In genomic region chr10:43815291-43815690, GRCm38 (mm10) we compare ENCODE assay signal across 17 mouse cellular contexts.
DNase-seq lines count a peak whose midpoint lies in the region; ATAC-seq and TF ChIP-seq lines count a peak whose summit lies in the region.
"Had no signal": no experiment of that assay in that cellular context is flagged by ENCODE, and none has a peak within 500 bp of the region (broad histone marks: within the 10 kb centered on the region; RNA-seq: fewer than 3 reads in every experiment).

No protein-coding gene starts in this region.

- DNase-seq in embryonic facial prominence, embryonic 14.5 days (ENCODE audit: low spot score), result peak; percentile 9
- no peak for DNase-seq in embryonic facial prominence, embryonic 10.5 days (ENCODE audit: low spot score)
- DNase-seq in lung, postnatal 36 days, result peak; percentile 6
- no peak for DNase-seq in lung, adult 18-20 months
- no peak for DNase-seq in liver, embryonic 14.5 days (ENCODE audit: low read depth in 3 of 3, low spot score in 3 of 3)
- no peak for DNase-seq in frontal cortex, postnatal 25 days (ENCODE audit: low spot score in 2 of 2)
- no peak for DNase-seq in right cerebral cortex, postnatal 14 days
- DNase-seq: cerebellum, postnatal 25 days; gastrocnemius, postnatal 25 days; heart, postnatal 4 days; thymus, postnatal 25 days had no signal

- no peaks in the 10 kb centered on the region for H3K4me1 ChIP-seq in embryonic facial prominence, embryonic 14.5 days (ENCODE audit: control insufficient read depth, insufficient read depth, low read length)
- no peaks in the 10 kb centered on the region for H3K4me1 ChIP-seq in embryonic facial prominence, embryonic 10.5 days
- peaks cover 0 to 9% of the 10 kb centered on the region in 2 experiments; a peak in 3 of 4 replicates for H3K4me1 ChIP-seq in liver, embryonic 14.5 days (replicated peaks; ENCODE audit: control insufficient read depth in 2 of 2, insufficient read depth in 2 of 2, low read length in 1 of 2)
- H3K4me1 ChIP-seq in stomach, embryonic 15.5 days, result peaks cover 9% of the 10 kb centered on the region; the same call in 1 of the 2 replicates
- H3K4me1 ChIP-seq: heart, embryonic 12.5 days; midbrain, embryonic 10.5 days; neural tube, embryonic 13.5 days had no signal

- no peak for ATAC-seq in embryonic facial prominence, embryonic 14.5 days (ENCODE audit: low read depth)
- ATAC-seq in liver, embryonic 14.5 days (ENCODE audit: insufficient read depth), result 0 out of 2 replicates have a peak, but pooled peaks have one; percentile 13
- peak; percentile 85 for ATAC-seq in stomach, embryonic 15.5 days (ENCODE audit: insufficient read depth, low FRiP score, low read depth)

- no peak for TF ChIP-seq CTCF in liver, embryonic 14.5 days (IDR thresholded peaks at IDR 0.05; ENCODE audit: low read depth)

- H3K4me3 ChIP-seq in embryonic facial prominence, embryonic 14.5 days (ENCODE audit: low read depth, low read length), result no peak overlapping the region
- H3K4me3 ChIP-seq in embryonic facial prominence, embryonic 10.5 days, result no peak overlapping the region
- H3K4me3 ChIP-seq in liver, embryonic 14.5 days (ENCODE audit: insufficient read depth in 1 of 2, low read depth in 2 of 2, low read length in 2 of 2), result no peak overlapping the region
- H3K4me3 ChIP-seq in stomach, embryonic 15.5 days (replicated peaks), result no peak overlapping the region
- H3K4me3 ChIP-seq: heart, embryonic 12.5 days; lung, embryonic 15.5 days; midbrain, embryonic 10.5 days; neural tube, embryonic 13.5 days had no signal

- 66% methylated on average over 5 of the region's 5 CpGs for WGBS in embryonic facial prominence, embryonic 14.5 days
- 83% methylated on average over 5 of the region's 5 CpGs for WGBS in embryonic facial prominence, embryonic 10.5 days
- WGBS in liver, embryonic 14.5 days (ENCODE audit: insufficient replicate concordance), result 44% methylated on average over 5 of the region's 5 CpGs
- WGBS in stomach, embryonic 15.5 days, result 33% methylated on average over 5 of the region's 5 CpGs

- H3K4me2 ChIP-seq in embryonic facial prominence, embryonic 14.5 days (ENCODE audit: low read depth, low read length), result no peak overlapping the region
- H3K4me2 ChIP-seq in liver, embryonic 14.5 days (ENCODE audit: low read depth), result no peak overlapping the region
- no peak overlapping the region for H3K4me2 ChIP-seq in stomach, embryonic 15.5 days
- H3K4me2 ChIP-seq: heart, embryonic 12.5 days; lung, embryonic 15.5 days; neural tube, embryonic 13.5 days had no signal

- H3K36me3 ChIP-seq in embryonic facial prominence, embryonic 14.5 days (ENCODE audit: control insufficient read depth, insufficient read depth, low read length), result no peaks in the 10 kb centered on the region
- H3K36me3 ChIP-seq in embryonic facial prominence, embryonic 10.5 days (replicated peaks), result no peaks in the 10 kb centered on the region
- H3K36me3 ChIP-seq in liver, embryonic 14.5 days (replicated peaks; ENCODE audit: control insufficient read depth, insufficient read depth, low read depth), result no peaks in the 10 kb centered on the region
- H3K36me3 ChIP-seq in stomach, embryonic 15.5 days, result no peaks in the 10 kb centered on the region
- H3K36me3 ChIP-seq: heart, embryonic 12.5 days; lung, embryonic 15.5 days; midbrain, embryonic 10.5 days; neural tube, embryonic 13.5 days had no signal

- H3K9me3 ChIP-seq in embryonic facial prominence, embryonic 14.5 days (ENCODE audit: control insufficient read depth, low read length), result no peaks in the 10 kb centered on the region
- H3K9me3 ChIP-seq in embryonic facial prominence, embryonic 10.5 days, result no peaks in the 10 kb centered on the region
- no peaks in the 10 kb centered on the region for H3K9me3 ChIP-seq in liver, embryonic 14.5 days (ENCODE audit: control insufficient read depth, low read length)
- no peaks in the 10 kb centered on the region for H3K9me3 ChIP-seq in stomach, embryonic 15.5 days
- H3K9me3 ChIP-seq: heart, embryonic 12.5 days; lung, embryonic 15.5 days; midbrain, embryonic 10.5 days; neural tube, embryonic 13.5 days had no signal

- TF ChIP-seq EP300 in liver, embryonic 14.5 days (IDR thresholded peaks at IDR 0.05; ENCODE audit: low read depth), result no peak

- no peaks in the 10 kb centered on the region for H3K27me3 ChIP-seq in embryonic facial prominence, embryonic 14.5 days (replicated peaks; ENCODE audit: control insufficient read depth, insufficient read depth, low read length)
- H3K27me3 ChIP-seq in embryonic facial prominence, embryonic 10.5 days (replicated peaks; ENCODE audit: low read depth, poor library complexity, severe bottlenecking), result no peaks in the 10 kb centered on the region
- H3K27me3 ChIP-seq in liver, embryonic 14.5 days (ENCODE audit: control insufficient read depth, insufficient read depth, low read length), result no peaks in the 10 kb centered on the region
- no peaks in the 10 kb centered on the region for H3K27me3 ChIP-seq in stomach, embryonic 15.5 days (replicated peaks)
- H3K27me3 ChIP-seq: heart, embryonic 12.5 days; lung, embryonic 15.5 days; neural tube, embryonic 13.5 days had no signal

- no peak overlapping the region for H3K27ac ChIP-seq in embryonic facial prominence, embryonic 14.5 days (replicated peaks; ENCODE audit: low read depth, low read length)
- no peak overlapping the region for H3K27ac ChIP-seq in embryonic facial prominence, embryonic 10.5 days (replicated peaks)
- H3K27ac ChIP-seq in liver, embryonic 14.5 days, result no peak overlapping the region
- no peak overlapping the region for H3K27ac ChIP-seq in stomach, embryonic 15.5 days
- H3K27ac ChIP-seq: kidney, postnatal 0 days; lung, embryonic 15.5 days; midbrain, embryonic 10.5 days; neural tube, embryonic 13.5 days had no signal

- H3K9ac ChIP-seq in embryonic facial prominence, embryonic 14.5 days (ENCODE audit: low read depth, low read length), result no peak overlapping the region
- no peak overlapping the region for H3K9ac ChIP-seq in liver, embryonic 14.5 days (replicated peaks)
- H3K9ac ChIP-seq in stomach, embryonic 15.5 days, result no peak overlapping the region
- H3K9ac ChIP-seq: heart, embryonic 12.5 days; lung, embryonic 15.5 days; neural tube, embryonic 13.5 days had no signal

Comparison
In these comparisons a context has a peak if more than half of its experiments do, and no peak if none do; other contexts are left out.
1. DNase-seq: peak in embryonic facial prominence, embryonic 14.5 days (single experiment) and lung, postnatal 36 days (single experiment); none in embryonic facial prominence, embryonic 10.5 days (single experiment), lung, adult 18-20 months (0 of 2), liver, embryonic 14.5 days (0 of 3), frontal cortex, postnatal 25 days (0 of 2) and right cerebral cortex, postnatal 14 days (single experiment).